Mouse (Mus musculus): ENCODE results near the gene Slc5a4b.

Slc5a4b gene

GRCm38 (mm10) chr10:76035277-76035676, 75.5 kb downstream of the Slc5a4b start:
- DNase-seq = no peak

GRCm38 (mm10) chr10:76034001-76034600, 76.7 kb downstream of the Slc5a4b start:
- no peak for DNase-seq

- DNase-seq = no peak
Measured at GRCm38 (mm10) chr10:76033119-76033455, 77.7 kb downstream of the Slc5a4b start.

- DNase-seq = peak; percentile 97
Measured at GRCm38 (mm10) chr10:76032402-76033118, 78.2 kb downstream of the Slc5a4b start, which contains the start of gene Zfp280b. Gene Zfp280b (plus strand): TSS chr10:76032650.

- no peak for DNase-seq
Measured at GRCm38 (mm10) chr10:76031511-76032401, 79.0 kb downstream of the Slc5a4b start.

GRCm38 (mm10) chr10:76030496-76030895, 80.3 kb downstream of the Slc5a4b start:
- peak; percentile 40 for DNase-seq

GRCm38 (mm10) chr10:76029276-76029675, 81.5 kb downstream of the Slc5a4b start:
- no peak for DNase-seq

GRCm38 (mm10) chr10:76028396-76028795, 82.4 kb downstream of the Slc5a4b start:
- no peak for DNase-seq

- no peak for DNase-seq
Measured at GRCm38 (mm10) chr10:76028016-76028366, 82.8 kb downstream of the Slc5a4b start.

- no peak for DNase-seq
Measured at GRCm38 (mm10) chr10:76027127-76028015, 83.4 kb downstream of the Slc5a4b start.

- DNase-seq = no peak
Measured at GRCm38 (mm10) chr10:76025470-76026190, 85.1 kb downstream of the Slc5a4b start.

GRCm38 (mm10) chr10:76023921-76024320, 86.8 kb downstream of the Slc5a4b start:
- no peak for DNase-seq

- no peak for DNase-seq
Measured at GRCm38 (mm10) chr10:76021728-76022127, 89.0 kb downstream of the Slc5a4b start.

- no peak for DNase-seq
Measured at GRCm38 (mm10) chr10:76016886-76017285, 93.9 kb downstream of the Slc5a4b start.

- no peak for DNase-seq
Measured at GRCm38 (mm10) chr10:76012922-76013321, 97.8 kb downstream of the Slc5a4b start.

GRCm38 (mm10) chr10:76009812-76010211, 100.9 kb downstream of the Slc5a4b start:
- no peak for DNase-seq

Data from thymus, postnatal 4 days (tissue).